Mouse (Mus musculus): ENCODE results near the gene Cyyr1. TPM values are rescaled to one million over a fixed set of nuclear protein-coding genes. Genes with fewer than 3 reads are reported as not detected.

The Cyyr1 gene
- not detected for total RNA-seq (2023)

DNA sequence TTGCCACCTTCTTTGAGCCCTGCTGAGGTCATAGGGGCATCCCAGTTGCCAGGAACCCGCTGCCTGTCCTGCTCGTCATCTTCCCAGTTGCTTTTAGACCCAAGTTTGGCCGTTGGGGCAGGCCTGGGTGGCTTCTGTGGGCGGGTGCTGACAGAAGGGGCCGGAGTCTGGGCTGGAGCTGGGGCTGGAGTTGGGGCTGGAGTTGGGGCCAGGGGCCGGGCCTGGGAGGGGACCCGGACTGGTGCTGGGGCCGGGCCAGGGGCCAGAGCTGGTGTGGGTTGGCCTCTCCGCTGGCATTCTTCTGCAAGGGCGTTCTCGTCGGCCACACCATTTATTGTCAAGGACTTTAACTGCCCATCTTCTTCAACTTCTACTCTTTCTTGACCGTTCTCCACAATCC, at the start of gene Cyyr1:
Gene Cyyr1, minus strand, starts transcription at position 101 of the 400 bp plus-strand sequence.

Other genes with a start within 250 kb of the Cyyr1 start
- not detected for gene Adamts1, start 249.7 kb upstream of the Cyyr1 start, total RNA-seq (2023)

Measured in neutrophil, adult 83 days (primary cell).